Mouse (Mus musculus) layer of hippocampus, postnatal 14 days (tissue): ENCODE results near the gene Ppp1r12c. TPM values are rescaled to one million over a fixed set of nuclear protein-coding genes. Genes with fewer than 3 reads are reported as not detected.

Experiments used
- DNase-seq, 2 experiments: peaks; one replicate each; pipeline ENCODE4 v3.0.0; 2021 to 2022; ENCODE audit warnings: low spot score in 2 of 2, mixed read lengths in 1 of 2
- microRNA-seq, 2 experiments: library from miRNA; unstranded; fragments of <30 nt; microRNA quantifications; one replicate each; pipeline ENCODE4 v1.2.0; 2021
- total RNA-seq, 2 experiments: library from RNA; stranded (reverse); gene quantifications; 2 replicates each; pipeline ENCODE4 v1.2.3; 2021

Ppp1r12c gene
- total RNA-seq, 2 experiments from 2014 or later = 125 to 127 TPM

DNA sequence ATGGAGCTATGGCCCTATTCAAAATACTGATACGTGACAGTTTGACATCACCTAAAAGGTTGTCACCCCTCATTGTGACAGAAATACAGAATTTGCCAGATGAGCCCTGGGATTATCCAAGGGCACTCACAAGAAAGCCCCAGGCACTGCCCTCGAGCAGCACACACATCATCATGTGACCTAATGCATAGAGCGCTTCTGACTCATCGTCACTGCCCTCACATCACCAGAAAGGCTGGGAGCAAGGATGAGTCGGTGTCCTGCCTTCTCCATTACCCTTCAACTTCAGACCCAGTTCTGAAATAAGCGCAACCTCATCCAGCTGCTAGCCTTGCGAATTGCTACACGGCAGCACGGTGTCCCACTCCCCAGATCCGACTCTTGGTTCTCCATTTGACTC, 60.9 kb downstream of the Ppp1r12c start:
- no peak for DNase-seq

DNA sequence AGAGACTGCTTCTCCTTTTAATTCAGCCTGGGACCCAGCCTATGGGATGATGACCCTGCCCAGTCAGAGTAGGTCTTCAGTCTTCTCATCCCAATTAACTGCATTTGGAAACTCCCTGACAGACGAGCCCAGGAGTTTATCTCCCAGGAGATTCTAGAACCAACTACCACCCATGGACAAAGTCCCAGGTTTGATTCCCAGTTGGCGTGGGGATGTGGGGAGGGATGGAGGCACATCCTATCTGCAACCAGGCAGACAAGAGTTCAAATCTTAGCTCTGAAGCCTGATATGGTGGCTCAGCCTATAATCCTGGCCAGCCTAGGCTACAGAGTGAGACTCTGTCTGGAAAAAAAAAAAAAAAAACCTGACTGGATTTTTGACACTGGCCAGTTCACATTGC, 63.8 kb downstream of the Ppp1r12c start:
- DNase-seq = no peak

GRCm38 (mm10) chr7:4432026-4432425, 69.5 kb downstream of the Ppp1r12c start:
- DNase-seq = no peak

- peak; percentile 51 to 66 for DNase-seq
These were observed 69.9 kb downstream of the Ppp1r12c start for GRCm38 (mm10) chr7:4431548-4431947.

Small RNA genes within 50 kb of the gene (microRNA-seq; reads per million reads assigned to microRNA genes)
- 0 reads per million in 2 experiments for gene Gm24605

Other genes with a start within 250 kb of the Ppp1r12c start
- gene Ncr1, start 164.0 kb downstream of the Ppp1r12c start, total RNA-seq = not detected
- gene Gp6, start 103.9 kb downstream of the Ppp1r12c start, total RNA-seq = not detected
- gene Rdh13, start 56.0 kb downstream of the Ppp1r12c start, total RNA-seq = 10 to 100 TPM; 25.5 to 30.2 TPM
- gene Eps8l1, start 41.0 kb downstream of the Ppp1r12c start, total RNA-seq = 1 to 10 TPM; 2.8 to 4.7 TPM
- 1 to 10 TPM; 1.9 to 8.6 TPM for gene Tnnt1, start 14.7 kb upstream of the Ppp1r12c start, total RNA-seq
- 1 to 10 TPM in 1 of 2 experiments, under 1 TPM in 1; 0.57 to 1.1 TPM for gene Tnni3, start 22.5 kb upstream of the Ppp1r12c start, total RNA-seq
- 1 to 10 TPM in 1 of 2 experiments, under 1 TPM in 1; 0.83 to 1.1 TPM for gene Dnaaf3, start 30.8 kb upstream of the Ppp1r12c start, total RNA-seq
- gene Syt5, start 45.9 kb upstream of the Ppp1r12c start, total RNA-seq = 100 to 1,000 TPM; 193 to 200 TPM
- under 1 TPM; 0.35 to 0.36 TPM for gene Ptprh, start 102.4 kb upstream of the Ppp1r12c start, total RNA-seq
- 10 to 100 TPM; 15.0 to 18.4 TPM for gene Tmem86b, start 129.7 kb upstream of the Ppp1r12c start, total RNA-seq
- 100 to 1,000 TPM; 140 TPM for gene Ppp6r1, start 157.3 kb upstream of the Ppp1r12c start, total RNA-seq
- 10 to 100 TPM; 89.0 to 94.8 TPM for gene Hspbp1, start 183.4 kb upstream of the Ppp1r12c start, total RNA-seq
- gene Brsk1, start 188.9 kb upstream of the Ppp1r12c start, total RNA-seq = 100 to 1,000 TPM; 306 to 327 TPM
- not detected for gene Tmem150b, start 223.6 kb upstream of the Ppp1r12c start, total RNA-seq
- gene Kmt5c, start 238.4 kb upstream of the Ppp1r12c start, total RNA-seq = 10 to 100 TPM; 38.9 to 44.2 TPM